Mouse (Mus musculus) liver, embryonic 11.5 days (tissue): ENCODE results near the gene Ifna15. TPM values are rescaled to one million over a fixed set of nuclear protein-coding genes. Genes with fewer than 3 reads are reported as not detected.

Experiments
- ATAC-seq: fragments of 200-750 bp; cut with Nextera tagmentation; replicated peaks from 2 replicates; pipeline ENCODE4 v1.8.0; 2017; ENCODE audit warnings: moderate number of reproducible peaks, mild to moderate bottlenecking, moderate TSS enrichment, moderate library complexity; ENCODE audit not compliant: low FRiP score
- DNase-seq: peaks from one replicate; pipeline ENCODE4 v3.0.0-alpha.2; 2017; ENCODE audit warnings: low spot score
- H3K27ac ChIP-seq: fragments of 300-500 bp; sonication (generic); 2 replicates; pipeline ENCODE4 v1.5.1; 2014; ENCODE audit warnings: mild to moderate bottlenecking, low read depth, low read length, control low read depth
- H3K27me3 ChIP-seq: fragments of 300-500 bp; sonication (generic); replicated peaks from 2 replicates; pipeline ENCODE4 v1.6.1; 2014; ENCODE audit warnings: low read length, mixed read lengths; ENCODE audit not compliant: control insufficient read depth, insufficient read depth
- H3K36me3 ChIP-seq: fragments of 300-500 bp; sonication (generic); 2 replicates; pipeline ENCODE4 v1.6.1; 2014; ENCODE audit warnings: mild to moderate bottlenecking, low read length, moderate library complexity, mixed read lengths; ENCODE audit not compliant: control insufficient read depth, insufficient read depth
- H3K4me1 ChIP-seq: fragments of 300-500 bp; sonication (generic); replicated peaks from 2 replicates; pipeline ENCODE4 v1.6.1; 2014; ENCODE audit warnings: low read length, mixed read lengths; ENCODE audit not compliant: control insufficient read depth, insufficient read depth
- H3K4me2 ChIP-seq: fragments of 300-500 bp; sonication (generic); 2 replicates; pipeline ENCODE4 v1.6.1; 2014; ENCODE audit warnings: mild to moderate bottlenecking, control low read depth, moderate library complexity
- H3K4me3 ChIP-seq: fragments of 300-500 bp; sonication (generic); 2 replicates; pipeline ENCODE4 v1.5.1; 2014; ENCODE audit warnings: low read depth, low read length, control low read depth
- H3K9ac ChIP-seq: fragments of 300-500 bp; sonication (generic); 2 replicates; pipeline ENCODE4 v1.6.1; 2014; ENCODE audit warnings: low read depth, low read length, control low read depth
- H3K9me3 ChIP-seq: fragments of 300-500 bp; sonication (generic); 2 replicates; pipeline ENCODE4 v1.6.1; 2016; ENCODE audit warnings: low read length, inconsistent platforms, mixed read lengths; ENCODE audit not compliant: control insufficient read depth
- WGBS: fragments of 180-500 bp; shearing (Covaris S2); extraction: QIAGEN DNeasy Blood & Tissue Kit; methylation state at CpG from one replicate; pipeline ENCODE4 v1.1.7; 2014; 5-methylcytosine and 5-hydroxymethylcytosine counted together
- polyA plus RNA-seq: library from polyadenylated mRNA; unstranded; fragments of >200 nt; fragmentation: Nextera tagmentation; extraction: Ambion mirVana; gene quantifications from 2 replicates; pipeline ENCODE4 v1.2.1, GENCODE M21; 2014

Ifna15 gene
- polyA plus RNA-seq, 1 experiment from 2014 or later, result not detected

GRCm38 (mm10) chr4:88523241-88523640 lies 34.8 kb downstream of the Ifna15 start:
- Histone ChIP-seq H3K4me1 (no peaks in the 10 kb centered on the region), H3K4me2 (no peak overlapping the region), H3K27me3 (no peaks in the 10 kb centered on the region), H3K9me3 (no peaks in the 10 kb centered on the region), H3K36me3 (no peaks in the 10 kb centered on the region), H3K27ac (no peak overlapping the region), H3K4me3 (no peak overlapping the region), H3K9ac (no peak overlapping the region)
- DNase-seq, result no peak
- ATAC-seq, result no peak

GRCm38 (mm10) chr4:88522674-88523073 lies 35.4 kb downstream of the Ifna15 start, which contains the start of gene Ifnb1:
Gene Ifnb1 (minus strand): TSS chr4:88522774.
- no peak within 1 kb of the TSS for H3K4me2 ChIP-seq
- H3K27me3 ChIP-seq, result no peaks in the 10 kb centered on the region
- no peak for DNase-seq
- no peak within 1 kb of the TSS for H3K9ac ChIP-seq
- no peak within 1 kb of the TSS for H3K4me3 ChIP-seq
- no peaks in the 10 kb centered on the region for H3K36me3 ChIP-seq
- WGBS, result 86% methylated on average over 4 of the region's 4 CpGs
- no peaks in the 10 kb centered on the region for H3K9me3 ChIP-seq
- no peaks in the 10 kb centered on the region for H3K4me1 ChIP-seq
- ATAC-seq, result no peak
- no peak within 1 kb of the TSS for H3K27ac ChIP-seq

- H3K27ac ChIP-seq, result no peak overlapping the region
- DNase-seq, result no peak
- H3K4me2 ChIP-seq, result no peak overlapping the region
- H3K4me3 ChIP-seq, result no peak overlapping the region
- H3K9ac ChIP-seq, result no peak overlapping the region
- no peaks in the 10 kb centered on the region for H3K27me3 ChIP-seq
- peaks cover 5% of the 10 kb centered on the region; the same call in 1 of the 2 replicates for H3K4me1 ChIP-seq
- no peaks in the 10 kb centered on the region for H3K9me3 ChIP-seq
- ATAC-seq, result no peak
- H3K36me3 ChIP-seq, result no peaks in the 10 kb centered on the region
- WGBS, result 88% methylated on average over 2 of the region's 2 CpGs
These were observed 40.1 kb downstream of the Ifna15 start for GRCm38 (mm10) chr4:88517957-88518356.

- Histone ChIP-seq H3K9me3 (no peaks in the 10 kb centered on the region), H3K36me3 (no peaks in the 10 kb centered on the region), H3K4me2 (peak overlapping the region; percentile 34), H3K9ac (no peak overlapping the region), H3K4me1 (peaks cover 5% of the 10 kb centered on the region; the same call in 1 of the 2 replicates), H3K27ac (peak overlapping the region; percentile 28; the same call in 1 of the 2 replicates), H3K4me3 (no peak overlapping the region), H3K27me3 (no peaks in the 10 kb centered on the region)
- no peak for DNase-seq
- WGBS, result 18% methylated on average over 4 of the region's 4 CpGs
- peak; percentile 48; the same call in 1 of the 2 replicates for ATAC-seq
These were observed 42.3 kb downstream of the Ifna15 start for GRCm38 (mm10) chr4:88515711-88516211.

GRCm38 (mm10) chr4:88515250-88515649 lies 42.8 kb downstream of the Ifna15 start:
- ATAC-seq, result no peak
- peak overlapping the region; percentile 34 for H3K4me2 ChIP-seq
- H3K9me3 ChIP-seq, result no peaks in the 10 kb centered on the region
- no peaks in the 10 kb centered on the region for H3K27me3 ChIP-seq
- no peaks in the 10 kb centered on the region for H3K36me3 ChIP-seq
- no peak overlapping the region for H3K9ac ChIP-seq
- H3K4me1 ChIP-seq, result peaks cover 5% of the 10 kb centered on the region; the same call in 1 of the 2 replicates
- 49% methylated on average over 2 of the region's 2 CpGs for WGBS
- DNase-seq, result no peak
- no peak overlapping the region for H3K4me3 ChIP-seq
- H3K27ac ChIP-seq, result no peak overlapping the region; the same call in 1 of the 2 replicates

- 46% methylated on average over 4 of the region's 4 CpGs for WGBS
- Histone ChIP-seq H3K4me3 (no peak overlapping the region), H3K27ac (no peak overlapping the region), H3K9ac (no peak overlapping the region), H3K36me3 (no peaks in the 10 kb centered on the region), H3K9me3 (no peaks in the 10 kb centered on the region), H3K27me3 (no peaks in the 10 kb centered on the region), H3K4me2 (no peak overlapping the region), H3K4me1 (peaks cover 5% of the 10 kb centered on the region; the same call in 1 of the 2 replicates)
- ATAC-seq (peak; percentile 54), DNase-seq (no peak)
These were observed 43.6 kb downstream of the Ifna15 start for GRCm38 (mm10) chr4:88514403-88514802.

GRCm38 (mm10) chr4:88513743-88514142 lies 44.3 kb downstream of the Ifna15 start:
- Histone ChIP-seq H3K4me1 (peaks cover 5% of the 10 kb centered on the region; the same call in 1 of the 2 replicates), H3K27me3 (no peaks in the 10 kb centered on the region), H3K4me3 (no peak overlapping the region), H3K9me3 (no peaks in the 10 kb centered on the region), H3K27ac (no peak overlapping the region), H3K4me2 (no peak overlapping the region), H3K9ac (no peak overlapping the region), H3K36me3 (no peaks in the 10 kb centered on the region)
- DNase-seq (no peak), ATAC-seq (peak; percentile 78)
- WGBS, result 47% methylated on average over 4 of the region's 4 CpGs

Other genes starting within 250 kb of the Ifna15 start
- gene Hacd4, start 119.3 kb downstream of the Ifna15 start, polyA plus RNA-seq, result 6.3 and 7.2 TPM in 2 replicates
- gene Ifnb1, start 35.5 kb downstream of the Ifna15 start, polyA plus RNA-seq, result not detected in 2 replicates
- not detected in 2 replicates for gene Ifna14, start 13.6 kb upstream of the Ifna15 start, polyA plus RNA-seq
- not detected in 2 replicates for gene Ifna9, start 34.1 kb upstream of the Ifna15 start, polyA plus RNA-seq
- gene Ifna12, start 45.1 kb upstream of the Ifna15 start, polyA plus RNA-seq, result not detected in 2 replicates
- not detected in 2 replicates for gene C87499, start 76.2 kb upstream of the Ifna15 start, polyA plus RNA-seq
- gene Ifna13, start 86.2 kb upstream of the Ifna15 start, polyA plus RNA-seq, result not detected in 2 replicates
- gene Ifna16, start 118.7 kb upstream of the Ifna15 start, polyA plus RNA-seq, result not detected in 2 replicates
- gene Ifna2, start 125.7 kb upstream of the Ifna15 start, polyA plus RNA-seq, result not detected in 2 replicates
- not detected in 2 replicates for gene Ifnab, start 133.1 kb upstream of the Ifna15 start, polyA plus RNA-seq
- 0.85 and 0.96 TPM in 2 replicates for gene Gm26566, start 163.6 kb upstream of the Ifna15 start, polyA plus RNA-seq
- 65.1 and 72.9 TPM in 2 replicates for gene Klhl9, start 164.2 kb upstream of the Ifna15 start, polyA plus RNA-seq
- not detected in 2 replicates for gene Gm13271, start 196.6 kb upstream of the Ifna15 start, polyA plus RNA-seq
- gene Gm13283, start 201.9 kb upstream of the Ifna15 start, polyA plus RNA-seq, result not detected in 2 replicates
- gene Gm13290, start 215.6 kb upstream of the Ifna15 start, polyA plus RNA-seq, result not detected in 2 replicates
- not detected in 2 replicates for gene Gm13289, start 218.7 kb upstream of the Ifna15 start, polyA plus RNA-seq
- not detected in 2 replicates for gene Gm13272, start 221.6 kb upstream of the Ifna15 start, polyA plus RNA-seq
- gene Ifnz, start 223.9 kb upstream of the Ifna15 start, polyA plus RNA-seq, result not detected in 2 replicates
- not detected in 2 replicates for gene Gm13276, start 227.5 kb upstream of the Ifna15 start, polyA plus RNA-seq
- gene Gm13277, start 230.4 kb upstream of the Ifna15 start, polyA plus RNA-seq, result not detected in 2 replicates
- not detected in 2 replicates for gene Gm13278, start 233.3 kb upstream of the Ifna15 start, polyA plus RNA-seq
- gene Gm13275, start 236.2 kb upstream of the Ifna15 start, polyA plus RNA-seq, result not detected in 2 replicates
- not detected in 2 replicates for gene Gm13279, start 239.2 kb upstream of the Ifna15 start, polyA plus RNA-seq
- gene Gm13285, start 241.4 kb upstream of the Ifna15 start, polyA plus RNA-seq, result 0.26 and 0.66 TPM in 2 replicates
- not detected in 2 replicates for gene Gm13287, start 245.0 kb upstream of the Ifna15 start, polyA plus RNA-seq
- not detected in 2 replicates for gene Gm13288, start 247.3 kb upstream of the Ifna15 start, polyA plus RNA-seq